Mouse (Mus musculus) right cerebral cortex, postnatal 25 days (tissue): ENCODE measurements around the gene Il17ra.
A peak's percentile ranks its signal among the peaks of the same experiment; 100 is the strongest.

Source experiments
- DNase-seq: peaks from one replicate; pipeline ENCODE4 v3.0.0; 2022

The Il17ra gene

GRCm38 (mm10) chr6:120472455-120473140, 9.6 kb downstream of the Il17ra start:
- no peak for DNase-seq

- DNase-seq, result no peak
Measured at GRCm38 (mm10) chr6:120473427-120473826, 10.4 kb downstream of the Il17ra start.

GRCm38 (mm10) chr6:120475288-120475687, 12.2 kb downstream of the Il17ra start:
- no peak for DNase-seq

GRCm38 (mm10) chr6:120479302-120479701, 16.3 kb downstream of the Il17ra start:
- no peak for DNase-seq

- DNase-seq, result peak; percentile 73
Measured at GRCm38 (mm10) chr6:120480361-120480760, 17.3 kb downstream of the Il17ra start.

- no peak for DNase-seq
Measured at GRCm38 (mm10) chr6:120481538-120481937, 18.5 kb downstream of the Il17ra start.

GRCm38 (mm10) chr6:120482021-120482420, 19.0 kb downstream of the Il17ra start:
- no peak for DNase-seq

- DNase-seq, result no peak
Measured at GRCm38 (mm10) chr6:120482756-120483155, 19.7 kb downstream of the Il17ra start.

GRCm38 (mm10) chr6:120483211-120483626, 20.2 kb downstream of the Il17ra start:
- DNase-seq, result peak; percentile 80

- no peak for DNase-seq
Measured at GRCm38 (mm10) chr6:120485038-120485437, 22.0 kb downstream of the Il17ra start.

- no peak for DNase-seq
Measured at GRCm38 (mm10) chr6:120486051-120486510, 23.0 kb downstream of the Il17ra start.

GRCm38 (mm10) chr6:120488647-120489046, 25.6 kb downstream of the Il17ra start:
- DNase-seq, result no peak

GRCm38 (mm10) chr6:120489461-120489860, 26.4 kb downstream of the Il17ra start:
- no peak for DNase-seq

- no peak for DNase-seq
Measured at GRCm38 (mm10) chr6:120491064-120491463, 28.0 kb downstream of the Il17ra start.

- DNase-seq, result no peak
Measured at GRCm38 (mm10) chr6:120491862-120492498, 28.9 kb downstream of the Il17ra start.

GRCm38 (mm10) chr6:120492499-120493373, 29.7 kb downstream of the Il17ra start:
- peak; percentile 54 for DNase-seq

GRCm38 (mm10) chr6:120493374-120494181, 30.5 kb downstream of the Il17ra start, which contains the start of gene Tmem121b:
Gene Tmem121b (minus strand): TSS chr6:120493807.
- DNase-seq, result peak; percentile 96

GRCm38 (mm10) chr6:120496544-120496943, 33.5 kb downstream of the Il17ra start:
- DNase-seq, result no peak

- peak; percentile 60 for DNase-seq
Measured at GRCm38 (mm10) chr6:120504051-120504450, 41.0 kb downstream of the Il17ra start.

- DNase-seq, result no peak
Measured at GRCm38 (mm10) chr6:120505531-120505930, 42.5 kb downstream of the Il17ra start.

GRCm38 (mm10) chr6:120508645-120509044, 45.6 kb downstream of the Il17ra start:
- no peak for DNase-seq

GRCm38 (mm10) chr6:120509975-120510374, 46.9 kb downstream of the Il17ra start:
- peak; percentile 17 for DNase-seq
